Mouse (Mus musculus) hindbrain, embryonic 12.5 days (tissue): Measurements from ENCODE around the gene D430041D05Rik. TPM values are rescaled to one million over a fixed set of nuclear protein-coding genes. Genes with fewer than 3 reads are reported as not detected.

Experiments used
- ATAC-seq: fragments of 200-750 bp; cut with Nextera tagmentation; 2 replicates; pipeline ENCODE4 v1.8.0; 2017; ENCODE audit warnings: moderate TSS enrichment; ENCODE audit not compliant: low FRiP score
- H3K27ac ChIP-seq: fragments of 300-500 bp; sonication (generic); 2 replicates; pipeline ENCODE4 v1.5.1; 2016; ENCODE audit warnings: mild to moderate bottlenecking
- H3K27me3 ChIP-seq: fragments of 300-500 bp; sonication (generic); 2 replicates; pipeline ENCODE4 v1.6.1; 2016; ENCODE audit warnings: mild to moderate bottlenecking
- H3K36me3 ChIP-seq: fragments of 300-500 bp; sonication (generic); 2 replicates; pipeline ENCODE4 v1.6.1; 2016; ENCODE audit warnings: mild to moderate bottlenecking
- H3K4me1 ChIP-seq: fragments of 300-500 bp; sonication (generic); 2 replicates; pipeline ENCODE4 v1.6.1; 2016
- H3K4me2 ChIP-seq: fragments of 300-500 bp; sonication (generic); replicated peaks from 2 replicates; pipeline ENCODE4 v1.6.1; 2016; ENCODE audit warnings: mild to moderate bottlenecking
- H3K4me3 ChIP-seq: fragments of 300-500 bp; sonication (generic); 2 replicates; pipeline ENCODE4 v1.5.1; 2016; ENCODE audit warnings: mild to moderate bottlenecking
- H3K9ac ChIP-seq: fragments of 300-500 bp; sonication (generic); 2 replicates; pipeline ENCODE4 v1.6.1; 2016; ENCODE audit warnings: mild to moderate bottlenecking, moderate library complexity
- H3K9me3 ChIP-seq: fragments of 300-500 bp; sonication (generic); replicated peaks from 2 replicates; pipeline ENCODE4 v1.6.1; 2016; ENCODE audit warnings: mild to moderate bottlenecking
- WGBS: fragments of 180-500 bp; shearing (Covaris S2); methylation state at CpG from one replicate; pipeline ENCODE4 v1.1.7; 2016; 5-methylcytosine and 5-hydroxymethylcytosine counted together
- polyA plus RNA-seq: library from polyadenylated mRNA; unstranded; fragments of >200 nt; fragmentation: Nextera tagmentation; extraction: Ambion mirVana; gene quantifications from 2 replicates; pipeline ENCODE4 v1.2.1, GENCODE M21; 2016

Gene D430041D05Rik
- polyA plus RNA-seq, 1 experiment from 2014 or later, result 4.2 TPM

- no peak overlapping the region for H3K9ac ChIP-seq
- no peaks in the 10 kb centered on the region for H3K36me3 ChIP-seq
- H3K4me3 ChIP-seq, result no peak overlapping the region
- H3K4me2 ChIP-seq, result no peak overlapping the region
- no peak for ATAC-seq
- H3K27ac ChIP-seq, result no peak overlapping the region
- 0 out of 2 replicates have a peak, but pooled peaks cover 4% of the 10 kb centered on the region for H3K4me1 ChIP-seq
- no peaks in the 10 kb centered on the region for H3K9me3 ChIP-seq
- WGBS, result 89% methylated on average over 6 of the region's 6 CpGs
- no peaks in the 10 kb centered on the region for H3K27me3 ChIP-seq
These were observed 79.6 kb downstream of the D430041D05Rik start for GRCm38 (mm10) chr2:104331261-104331660.

GRCm38 (mm10) chr2:104327116-104327794, 83.6 kb downstream of the D430041D05Rik start:
- no peaks in the 10 kb centered on the region for H3K4me1 ChIP-seq
- no peaks in the 10 kb centered on the region for H3K36me3 ChIP-seq
- no peak overlapping the region for H3K4me3 ChIP-seq
- H3K9ac ChIP-seq, result no peak overlapping the region
- H3K4me2 ChIP-seq, result no peak overlapping the region
- no peak for ATAC-seq
- no peak overlapping the region for H3K27ac ChIP-seq
- H3K27me3 ChIP-seq, result no peaks in the 10 kb centered on the region
- WGBS, result 76% methylated on average over 16 of the region's 16 CpGs
- H3K9me3 ChIP-seq, result no peaks in the 10 kb centered on the region

GRCm38 (mm10) chr2:104323773-104324172, 87.0 kb downstream of the D430041D05Rik start:
- no peaks in the 10 kb centered on the region for H3K4me1 ChIP-seq
- H3K4me2 ChIP-seq, result no peak overlapping the region
- no peak overlapping the region for H3K4me3 ChIP-seq
- 78% methylated on average over 6 of the region's 6 CpGs for WGBS
- H3K27me3 ChIP-seq, result no peaks in the 10 kb centered on the region
- no peak overlapping the region for H3K27ac ChIP-seq
- no peaks in the 10 kb centered on the region for H3K36me3 ChIP-seq
- no peak overlapping the region for H3K9ac ChIP-seq
- H3K9me3 ChIP-seq, result no peaks in the 10 kb centered on the region
- ATAC-seq, result no peak

- WGBS, result 86% methylated on average over 5 of the region's 5 CpGs
- no peak for ATAC-seq
These were observed 87.5 kb downstream of the D430041D05Rik start for GRCm38 (mm10) chr2:104323351-104323750.

GRCm38 (mm10) chr2:104320061-104320624, 90.7 kb downstream of the D430041D05Rik start:
- 86% methylated on average over 13 of the region's 13 CpGs for WGBS
- no peak for ATAC-seq
- no peak overlapping the region for H3K9ac ChIP-seq
- H3K27ac ChIP-seq, result no peak overlapping the region
- H3K9me3 ChIP-seq, result no peaks in the 10 kb centered on the region
- H3K36me3 ChIP-seq, result no peaks in the 10 kb centered on the region
- H3K4me3 ChIP-seq, result no peak overlapping the region
- no peaks in the 10 kb centered on the region; the same call in 1 of the 2 replicates for H3K4me1 ChIP-seq
- H3K4me2 ChIP-seq, result no peak overlapping the region
- no peaks in the 10 kb centered on the region for H3K27me3 ChIP-seq

More at GRCm38 (mm10) chr2:104323351-104323750, 87.5 kb downstream of the D430041D05Rik start:
- no peaks in the 10 kb centered on the region for H3K9me3 ChIP-seq
- H3K27ac ChIP-seq, result no peak overlapping the region
- no peaks in the 10 kb centered on the region for H3K27me3 ChIP-seq
- H3K4me1 ChIP-seq, result no peaks in the 10 kb centered on the region; the same call in 1 of the 2 replicates
- H3K4me3 ChIP-seq, result no peak overlapping the region
- no peak overlapping the region for H3K9ac ChIP-seq
- no peaks in the 10 kb centered on the region for H3K36me3 ChIP-seq
- H3K4me2 ChIP-seq, result no peak overlapping the region

- Histone ChIP-seq H3K9me3 (no peaks in the 10 kb centered on the region), H3K27me3 (no peaks in the 10 kb centered on the region), H3K27ac (no peak overlapping the region), H3K36me3 (no peaks in the 10 kb centered on the region), H3K4me2 (no peak overlapping the region), H3K4me1 (no peaks in the 10 kb centered on the region; the same call in 1 of the 2 replicates), H3K9ac (no peak overlapping the region), H3K4me3 (no peak overlapping the region)
- WGBS, result 96% methylated on average over 10 of the region's 10 CpGs
- ATAC-seq, result no peak
These were observed 91.4 kb downstream of the D430041D05Rik start for GRCm38 (mm10) chr2:104319443-104319842.

GRCm38 (mm10) chr2:104318881-104319280, 91.9 kb downstream of the D430041D05Rik start:
- no peak overlapping the region for H3K27ac ChIP-seq
- H3K4me3 ChIP-seq, result no peak overlapping the region
- no peaks in the 10 kb centered on the region; the same call in 1 of the 2 replicates for H3K4me1 ChIP-seq
- WGBS, result 54% methylated on average over 8 of the region's 8 CpGs
- no peak for ATAC-seq
- H3K36me3 ChIP-seq, result no peaks in the 10 kb centered on the region
- no peaks in the 10 kb centered on the region for H3K27me3 ChIP-seq
- H3K9ac ChIP-seq, result no peak overlapping the region
- H3K4me2 ChIP-seq, result no peak overlapping the region
- no peaks in the 10 kb centered on the region for H3K9me3 ChIP-seq

GRCm38 (mm10) chr2:104318259-104318658, 92.6 kb downstream of the D430041D05Rik start:
- Histone ChIP-seq H3K4me2 (no peak overlapping the region), H3K4me1 (no peaks in the 10 kb centered on the region; the same call in 1 of the 2 replicates)

GRCm38 (mm10) chr2:104317631-104318030, 93.2 kb downstream of the D430041D05Rik start:
- Histone ChIP-seq H3K9me3 (no peaks in the 10 kb centered on the region), H3K4me1 (no peaks in the 10 kb centered on the region; the same call in 1 of the 2 replicates), H3K4me3 (no peak overlapping the region), H3K27me3 (no peaks in the 10 kb centered on the region), H3K4me2 (no peak overlapping the region), H3K36me3 (no peaks in the 10 kb centered on the region), H3K9ac (no peak overlapping the region), H3K27ac (no peak overlapping the region)
- ATAC-seq, result no peak
- 85% methylated on average over 6 of the region's 6 CpGs for WGBS

More at GRCm38 (mm10) chr2:104318259-104318658, 92.6 kb downstream of the D430041D05Rik start:
- H3K27ac ChIP-seq, result no peak overlapping the region
- WGBS, result 72% methylated on average over 2 of the region's 2 CpGs
- no peak overlapping the region for H3K4me3 ChIP-seq
- H3K36me3 ChIP-seq, result no peaks in the 10 kb centered on the region
- H3K9ac ChIP-seq, result no peak overlapping the region
- H3K27me3 ChIP-seq, result no peaks in the 10 kb centered on the region
- H3K9me3 ChIP-seq, result no peaks in the 10 kb centered on the region
- no peak for ATAC-seq

GRCm38 (mm10) chr2:104316483-104316882, 94.3 kb downstream of the D430041D05Rik start:
- no peak overlapping the region for H3K4me2 ChIP-seq
- no peak overlapping the region for H3K4me3 ChIP-seq
- H3K4me1 ChIP-seq, result no peaks in the 10 kb centered on the region; the same call in 1 of the 2 replicates
- WGBS, result 58% methylated on average over 8 of the region's 8 CpGs
- H3K36me3 ChIP-seq, result no peaks in the 10 kb centered on the region
- H3K9me3 ChIP-seq, result no peaks in the 10 kb centered on the region
- ATAC-seq, result no peak
- no peaks in the 10 kb centered on the region for H3K27me3 ChIP-seq
- H3K9ac ChIP-seq, result no peak overlapping the region
- H3K27ac ChIP-seq, result no peak overlapping the region

GRCm38 (mm10) chr2:104313246-104313645, 97.6 kb downstream of the D430041D05Rik start:
- H3K4me2 ChIP-seq, result no peak overlapping the region
- H3K27ac ChIP-seq, result no peak overlapping the region
- H3K9ac ChIP-seq, result no peak overlapping the region
- no peaks in the 10 kb centered on the region for H3K4me1 ChIP-seq
- no peaks in the 10 kb centered on the region for H3K27me3 ChIP-seq
- no peak overlapping the region for H3K4me3 ChIP-seq
- no peak for ATAC-seq
- WGBS, result 84% methylated on average over 6 of the region's 6 CpGs
- no peaks in the 10 kb centered on the region for H3K9me3 ChIP-seq
- H3K36me3 ChIP-seq, result no peaks in the 10 kb centered on the region

GRCm38 (mm10) chr2:104307102-104307501, 103.7 kb downstream of the D430041D05Rik start:
- no peak overlapping the region for H3K4me2 ChIP-seq
- no peak overlapping the region for H3K4me3 ChIP-seq
- no peak overlapping the region for H3K27ac ChIP-seq
- no peak for ATAC-seq
- no peaks in the 10 kb centered on the region for H3K27me3 ChIP-seq
- no peaks in the 10 kb centered on the region for H3K36me3 ChIP-seq
- WGBS, result 76% methylated on average over 4 of the region's 4 CpGs
- H3K9me3 ChIP-seq, result no peaks in the 10 kb centered on the region
- no peak overlapping the region for H3K9ac ChIP-seq
- peaks cover 3% of the 10 kb centered on the region; the same call in 1 of the 2 replicates for H3K4me1 ChIP-seq
